Mouse (Mus musculus) left cerebral cortex, adult 2 months (tissue): ENCODE data around the gene Tgm2. TPM values are rescaled to one million over a fixed set of nuclear protein-coding genes. Genes with fewer than 3 reads are reported as not detected.

Experiments used
- DNase-seq, 2 experiments: peaks; one replicate each; pipeline ENCODE4 v3.0.0; 2021 to 2022; ENCODE audit warnings: low spot score in 2 of 2, mixed read lengths in 1 of 2; ENCODE audit errors: extremely low spot score in 1 of 2
- H3K27ac ChIP-seq: fragments of 200-600 bp; 2 replicates; pipeline ENCODE4 v1.8.1; 2022
- H3K4me3 ChIP-seq: fragments of 200-600 bp; 2 replicates; pipeline ENCODE4 v1.8.1; 2022
- CTCF ChIP-seq: fragments of 200-600 bp; IDR thresholded peaks from 2 replicates; pipeline ENCODE4 v1.8.1; 2022; ENCODE audit warnings: antibody characterized with exemption, mild to moderate bottlenecking, moderate library complexity
- intact Hi-C: fragments of 180-260 bp; cut with DNase I; formaldehyde crosslinking; loops from one replicate; pipeline ENCODE4 v1.15.1; 2025
- long read RNA-seq, 2 experiments: library from polyadenylated mRNA; stranded (forward); transcript quantifications; one replicate each; pipeline ENCODE4 v2.0.0; 2021; ENCODE audit warnings: borderline mapping rate in 2 of 2
- total RNA-seq, 2 experiments: library from RNA; stranded (reverse); gene quantifications; 2 replicates each; pipeline ENCODE4 v1.2.3; 2021

Gene Tgm2
- 10 to 100 TPM; 12.9 to 14.6 TPM for total RNA-seq
- long read RNA-seq, experiment 1, transcript Tgm2-201 (13 exons, 3,596 nt): major isoform, 15 of 20 reads
- long read RNA-seq, experiment 1, partial matches to known transcripts: 4 of 20 reads
- long read RNA-seq, experiment 1, other reads (novel, unspliced or antisense): 1 of 20 reads
- long read RNA-seq, experiment 2, transcript Tgm2-201 (13 exons, 3,596 nt): major isoform, 15 of 16 reads
- long read RNA-seq, experiment 2, partial matches to known transcripts: 1 of 16 reads
- long read RNA-seq, experiment 2, other reads (novel, unspliced or antisense): 0 of 16 reads

DNA sequence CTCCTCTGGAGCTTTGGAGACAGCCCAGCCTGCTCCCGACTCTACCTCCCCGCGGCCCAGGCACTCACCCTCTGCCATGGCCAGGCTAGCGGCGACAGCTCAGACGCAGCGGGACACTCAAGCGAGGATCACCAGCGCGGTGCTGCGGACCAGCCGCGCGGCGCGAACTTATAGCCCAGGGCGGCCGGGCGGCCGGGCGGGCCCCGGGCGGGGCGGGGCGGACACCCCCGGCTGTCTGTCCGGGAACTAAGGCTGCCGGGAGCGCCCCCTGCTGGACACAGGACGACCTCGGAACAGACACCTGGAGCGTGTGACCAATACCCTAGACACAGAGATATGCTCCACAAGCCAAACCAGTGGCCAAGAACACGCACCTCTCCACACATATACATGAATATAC, at the start of gene Tgm2:
TSS of gene Tgm2 (minus strand) at position 214 of the 400 bp plus-strand sequence.
- Histone ChIP-seq H3K27ac (peak within 1 kb of the TSS; percentile 64), H3K4me3 (peak within 1 kb of the TSS; percentile 43)
- TF ChIP-seq CTCF: peak; percentile 69
- DNase-seq: peak; percentile 69 to 75
- intact Hi-C loops: loop anchor here (2.0 kb wide), 1 partner anchor 37 kb away; no protein-coding TSS in a partner anchor

DNA sequence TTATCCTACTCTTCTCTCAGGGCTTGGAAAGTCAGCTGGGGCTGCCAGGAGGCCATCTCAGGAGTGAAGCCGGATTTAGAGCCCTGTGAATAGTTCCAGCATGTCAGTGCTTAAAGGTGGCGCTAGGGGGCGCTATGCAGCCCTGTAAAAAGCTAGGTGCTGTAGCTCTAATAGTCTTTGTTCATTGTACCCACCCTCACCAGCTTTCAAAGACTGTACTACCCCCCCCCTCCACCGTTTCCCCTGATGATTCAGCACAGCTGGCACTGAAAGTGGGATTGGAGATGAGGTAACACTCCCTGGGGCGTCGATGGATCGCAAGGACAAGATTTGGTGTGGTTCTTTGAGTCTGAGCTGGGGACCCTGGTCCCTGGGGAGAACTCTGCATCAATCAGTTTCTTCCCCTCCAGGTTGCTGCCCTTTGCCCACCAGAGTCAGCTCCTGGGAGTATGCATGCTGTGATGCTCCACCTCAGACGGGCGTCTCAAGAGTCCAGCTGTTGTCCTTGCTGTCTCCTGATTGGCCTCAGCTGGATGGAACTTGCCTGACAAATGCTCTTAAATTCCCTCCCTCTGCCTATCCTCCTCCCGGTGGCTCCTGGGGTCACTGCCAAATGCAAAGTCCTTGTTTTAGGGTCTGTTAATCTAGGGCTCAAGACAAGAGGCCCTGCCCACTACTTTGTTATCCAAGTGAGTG, 48.9 kb upstream of the Tgm2 start:
- H3K4me3 ChIP-seq: no peak overlapping the region
- TF ChIP-seq CTCF: peak; percentile 78
- no peak overlapping the region for H3K27ac ChIP-seq
- intact Hi-C loops: no loop called here
- DNase-seq: peak; percentile 37 to 41

DNA sequence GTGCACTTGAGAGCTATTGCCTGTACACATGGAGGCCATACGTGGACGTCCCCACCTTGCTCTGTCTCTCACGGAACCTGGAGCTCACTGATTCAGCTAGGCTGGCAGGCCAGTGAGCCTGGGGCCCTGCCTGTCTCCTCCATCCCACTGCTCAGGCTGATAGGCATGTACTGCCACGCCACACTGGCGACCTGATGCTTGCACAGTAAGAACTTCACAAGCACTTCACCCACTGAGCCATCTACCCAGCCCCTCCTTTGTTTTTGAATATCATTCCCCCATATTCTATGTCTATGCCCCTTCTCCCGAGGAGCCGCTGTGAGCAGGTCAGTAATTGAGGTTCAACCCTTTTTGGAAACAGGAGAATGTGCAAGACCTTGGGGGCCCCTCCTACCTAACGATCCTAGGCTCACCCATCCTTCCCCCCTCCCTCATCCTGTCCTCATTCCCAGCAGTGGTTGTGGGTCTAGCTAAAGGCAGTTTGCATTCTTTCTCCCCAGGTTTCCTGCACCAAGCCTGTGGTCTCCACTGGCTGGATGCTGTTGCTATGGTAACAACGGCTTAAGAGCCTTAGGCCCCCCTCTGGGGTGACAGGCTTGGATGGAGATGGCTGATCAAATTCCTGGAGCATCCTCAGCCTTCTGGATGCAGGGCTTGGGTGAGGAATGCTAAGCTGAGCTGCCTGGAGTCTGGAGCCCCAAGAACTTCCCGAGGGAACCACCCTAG, 47.5 kb upstream of the Tgm2 start:
- no peak for TF ChIP-seq CTCF
- no peak for DNase-seq
- Histone ChIP-seq H3K27ac (no peak overlapping the region), H3K4me3 (no peak overlapping the region)
- intact Hi-C loops: no loop called here

GRCm38 (mm10) chr2:158191098-158191497, 44.9 kb upstream of the Tgm2 start:
- TF ChIP-seq CTCF: no peak
- no peak overlapping the region for H3K4me3 ChIP-seq
- intact Hi-C loops: no loop called here
- no peak overlapping the region for H3K27ac ChIP-seq
- DNase-seq: no peak

DNA sequence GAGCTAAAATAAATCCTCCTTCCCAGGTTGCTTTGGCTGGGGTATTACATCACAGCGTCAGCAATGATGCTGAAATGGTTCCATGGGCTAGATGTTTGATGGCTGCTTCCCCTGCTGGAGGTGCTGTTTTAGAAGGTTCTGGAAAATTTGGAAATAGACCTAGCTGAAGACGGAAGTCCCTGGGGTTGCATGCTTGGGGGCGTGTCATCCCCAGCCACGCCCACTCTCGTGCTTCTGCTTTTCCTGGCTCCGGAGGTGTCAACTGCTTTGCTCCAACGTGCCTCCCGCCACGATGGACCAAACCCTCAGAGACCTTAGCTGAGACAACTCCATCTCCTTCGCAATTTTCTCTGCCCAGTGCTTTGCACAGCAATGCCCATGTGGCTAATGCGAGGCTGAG, 43.2 kb upstream of the Tgm2 start:
- intact Hi-C loops: no loop called here
- TF ChIP-seq CTCF: no peak
- no peak overlapping the region for H3K4me3 ChIP-seq
- no peak for DNase-seq
- no peak overlapping the region for H3K27ac ChIP-seq

DNA sequence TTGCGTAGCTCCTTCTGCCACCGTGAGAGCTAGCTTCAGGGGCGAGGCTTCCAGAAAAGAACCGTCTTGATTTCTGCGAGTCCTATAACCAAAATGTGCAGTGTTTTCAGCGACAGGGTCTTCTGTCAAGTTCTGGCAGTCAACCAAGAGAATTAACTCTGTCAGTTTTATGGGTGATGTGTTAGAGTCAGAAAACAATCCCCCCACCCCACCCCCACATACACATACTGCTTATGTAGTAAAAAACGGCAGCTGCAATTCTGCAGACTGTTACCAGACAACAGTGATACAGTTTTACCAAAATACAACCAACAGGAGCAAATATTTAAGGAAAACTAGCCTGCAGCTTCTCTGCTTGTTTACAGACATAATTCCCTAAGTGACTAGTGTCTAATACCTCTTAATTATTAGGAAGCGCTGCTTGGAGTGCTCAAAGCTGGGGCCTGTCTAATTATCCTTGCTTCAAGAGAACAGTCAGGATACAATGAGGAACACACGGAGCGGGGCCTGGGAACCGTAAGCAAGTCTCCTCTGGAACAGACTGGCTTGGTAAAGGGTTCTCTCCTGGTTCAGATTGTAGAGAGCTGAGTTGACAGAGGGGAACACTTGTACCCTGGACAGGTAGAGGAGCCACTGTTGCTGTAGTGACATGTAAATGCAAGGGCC, 40.1 kb upstream of the Tgm2 start:
- DNase-seq: no peak
- no peak overlapping the region for H3K4me3 ChIP-seq
- no peak for TF ChIP-seq CTCF
- no peak overlapping the region for H3K27ac ChIP-seq
- intact Hi-C loops: no loop called here

- intact Hi-C loops: no loop called here
- TF ChIP-seq CTCF: no peak
- Histone ChIP-seq H3K4me3 (no peak overlapping the region), H3K27ac (no peak overlapping the region)
- DNase-seq: no peak
These were observed 37.0 kb upstream of the Tgm2 start for GRCm38 (mm10) chr2:158183266-158183665.

GRCm38 (mm10) chr2:158181932-158182331, 35.7 kb upstream of the Tgm2 start:
- no peak overlapping the region for H3K27ac ChIP-seq
- no peak overlapping the region for H3K4me3 ChIP-seq
- no peak for DNase-seq
- intact Hi-C loops: no loop called here
- no peak for TF ChIP-seq CTCF

GRCm38 (mm10) chr2:158180797-158181196, 34.6 kb upstream of the Tgm2 start:
- Histone ChIP-seq H3K27ac (no peak overlapping the region), H3K4me3 (no peak overlapping the region)
- intact Hi-C loops: no loop called here
- no peak for DNase-seq
- TF ChIP-seq CTCF: peak; percentile 65

- TF ChIP-seq CTCF: no peak
- intact Hi-C loops: no loop called here
These were observed 33.3 kb upstream of the Tgm2 start for GRCm38 (mm10) chr2:158179370-158180111.

GRCm38 (mm10) chr2:158178696-158179369, 32.6 kb upstream of the Tgm2 start:
- no peak for TF ChIP-seq CTCF
- Histone ChIP-seq H3K27ac (no peak overlapping the region), H3K4me3 (0 out of 2 replicates have a peak overlapping the region, but pooled peaks have one; percentile 16)
- intact Hi-C loops: no loop called here
- no peak for DNase-seq

More at GRCm38 (mm10) chr2:158179370-158180111, 33.3 kb upstream of the Tgm2 start:
- Histone ChIP-seq H3K27ac (no peak overlapping the region), H3K4me3 (0 out of 2 replicates have a peak overlapping the region, but pooled peaks have one; percentile 16)
- DNase-seq: no peak
